Mouse (Mus musculus) erythroblast, embryonic 14.5 days (primary cell): Measurements from ENCODE around the gene Wnt6.

Experiments used
- GATA1 ChIP-seq: IDR thresholded peaks from 2 replicates; pipeline ENCODE4 v1.6.1; 2012; ENCODE audit warnings: low read length, inconsistent platforms, mixed read lengths
- TAL1 ChIP-seq: IDR thresholded peaks from 3 replicates; pipeline ENCODE4 v1.6.1; 2012; ENCODE audit warnings: low read length, inconsistent platforms, mixed read lengths

DNA sequence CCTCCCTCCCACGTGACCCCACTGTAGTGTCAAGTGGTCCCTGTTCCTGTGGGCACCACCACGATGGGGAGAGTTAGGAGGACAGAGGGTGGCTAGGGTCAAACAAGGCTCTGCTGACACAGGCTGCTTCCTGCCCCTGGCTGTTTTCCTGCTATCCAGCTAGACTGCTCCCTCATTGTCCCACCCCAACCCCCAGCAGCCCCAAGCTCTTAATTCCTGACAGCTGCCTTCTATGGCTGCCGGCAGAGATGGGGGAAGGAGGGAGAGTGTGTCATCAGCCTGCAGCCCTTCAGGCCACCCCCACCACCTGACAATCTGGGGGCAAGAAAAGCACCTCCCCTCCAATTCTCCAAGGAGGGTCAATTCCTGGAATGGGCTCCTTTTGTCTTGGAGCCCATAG lies 18.4 kb downstream of the Wnt6 start:
- TF ChIP-seq TAL1: no peak
- TF ChIP-seq GATA1: no peak
